Mouse (Mus musculus) thymus, adult 18-20 months (tissue): Measurements from ENCODE around the gene Prtn3.
"Not testable (repeated sequence)": the region's sequence is repeated elsewhere in the genome, so short reads cannot be mapped to it uniquely, and the experiment has no call there.

Source experiments
- DNase-seq, 2 experiments: peaks; one replicate each; pipeline ENCODE4 v3.0.0; 2022; ENCODE audit warnings: mixed read lengths in 2 of 2

The Prtn3 gene

GRCm38 (mm10) chr10:79877757-79878156 is 3.5 kb downstream of the Prtn3 start:
- DNase-seq = no peak

- DNase-seq = no peak
Observed at GRCm38 (mm10) chr10:79879527-79879926, 5.3 kb downstream of the Prtn3 start.

GRCm38 (mm10) chr10:79880721-79881120 is 6.4 kb downstream of the Prtn3 start:
- no peak for DNase-seq

GRCm38 (mm10) chr10:79881981-79882380 is 7.7 kb downstream of the Prtn3 start:
- DNase-seq = no peak

GRCm38 (mm10) chr10:79883297-79884084 is 9.2 kb downstream of the Prtn3 start:
- no peak for DNase-seq

GRCm38 (mm10) chr10:79884446-79884845 is 10.2 kb downstream of the Prtn3 start:
- no peak for DNase-seq

GRCm38 (mm10) chr10:79884938-79885337 is 10.7 kb downstream of the Prtn3 start:
- DNase-seq = not testable (repeated sequence)

GRCm38 (mm10) chr10:79886054-79886453 is 11.8 kb downstream of the Prtn3 start, which contains the start of gene Elane:
Elane (plus strand) TSS chr10:79886247.
- no peak for DNase-seq

- no peak for DNase-seq
Observed at GRCm38 (mm10) chr10:79886611-79887010, 12.3 kb downstream of the Prtn3 start.

- DNase-seq = no peak
Observed at GRCm38 (mm10) chr10:79889386-79889785, 15.1 kb downstream of the Prtn3 start.

GRCm38 (mm10) chr10:79890670-79891069 is 16.4 kb downstream of the Prtn3 start, which contains the start of gene Cfd:
Cfd (plus strand) TSS chr10:79890853.
- no peak for DNase-seq

- peak; percentile 60 to 66 for DNase-seq
Observed at GRCm38 (mm10) chr10:79892451-79893118, 18.3 kb downstream of the Prtn3 start.

- no peak for DNase-seq
Observed at GRCm38 (mm10) chr10:79896306-79896705, 22.0 kb downstream of the Prtn3 start.

- DNase-seq = no peak
Observed at GRCm38 (mm10) chr10:79896814-79897213, 22.5 kb downstream of the Prtn3 start.

- no peak for DNase-seq
Observed at GRCm38 (mm10) chr10:79897316-79898245, 23.3 kb downstream of the Prtn3 start.

GRCm38 (mm10) chr10:79900951-79901410 is 26.7 kb downstream of the Prtn3 start:
- DNase-seq = no peak

GRCm38 (mm10) chr10:79906712-79907111 is 32.4 kb downstream of the Prtn3 start:
- DNase-seq = no peak

- DNase-seq = no peak
Observed at GRCm38 (mm10) chr10:79907415-79907814, 33.1 kb downstream of the Prtn3 start.

- DNase-seq = peak; percentile 97
Observed at GRCm38 (mm10) chr10:79908167-79909091, 34.2 kb downstream of the Prtn3 start, which contains the start of gene Med16. Med16 (minus strand) TSS chr10:79908923.

GRCm38 (mm10) chr10:79909092-79909922 is 35.0 kb downstream of the Prtn3 start:
- no peak for DNase-seq

GRCm38 (mm10) chr10:79910556-79910955 is 36.3 kb downstream of the Prtn3 start, which contains the start of gene Gm26602:
Gm26602 (plus strand) TSS chr10:79910856.
- no peak for DNase-seq
